Mouse (Mus musculus) ES-Bruce4 (cell line): ENCODE data around the gene Sdk2.

Experiments used
- CTCF ChIP-seq: IDR thresholded peaks from one replicate; pipeline ENCODE4 v1.8.1; 2011; ENCODE audit warnings: low read depth, low read length
- POLR2A ChIP-seq: IDR thresholded peaks from one replicate; pipeline ENCODE4 v1.8.1; 2011; ENCODE audit warnings: low read length; ENCODE audit not compliant: insufficient read depth

- no peak for TF ChIP-seq CTCF
- no peak for TF ChIP-seq POLR2A
Observed at GRCm38 (mm10) chr11:113771187-113771586, 295.7 kb downstream of the Sdk2 start.
